Mouse (Mus musculus) heart, adult 18-20 months (tissue): ENCODE data around the gene Agtpbp1. TPM values are rescaled to one million over a fixed set of nuclear protein-coding genes. Genes with fewer than 3 reads are reported as not detected.

Experiments used
- DNase-seq, 2 experiments: peaks; one replicate each; pipeline ENCODE4 v3.0.0; 2021 to 2022; ENCODE audit warnings: mixed read lengths in 1 of 2
- total RNA-seq, 2 experiments: library from RNA; stranded (reverse); gene quantifications; 2 replicates each; pipeline ENCODE4 v1.2.3; 2021

Gene Agtpbp1
- total RNA-seq, 2 experiments from 2014 or later, result 129 to 156 TPM

DNA sequence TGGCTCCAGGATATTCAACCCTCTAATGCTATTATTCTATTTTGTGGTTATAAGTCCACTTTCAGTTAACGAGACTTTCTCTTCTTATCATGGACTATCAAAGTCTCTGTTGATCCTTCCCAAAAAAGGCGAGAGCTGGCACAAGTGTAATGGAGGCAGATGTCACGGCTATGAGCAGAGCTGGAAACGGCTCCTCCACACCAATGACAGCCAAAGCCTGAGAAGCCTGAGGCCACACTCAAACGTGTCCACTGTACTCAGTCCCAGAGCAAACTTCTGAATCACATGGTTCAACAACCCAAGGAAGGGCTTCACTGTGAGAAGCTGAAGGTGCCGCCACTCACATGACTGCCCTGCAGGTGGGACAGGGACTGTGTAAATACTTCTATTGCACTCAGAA lies 51.7 kb downstream of the Agtpbp1 start:
- no peak for DNase-seq

DNA sequence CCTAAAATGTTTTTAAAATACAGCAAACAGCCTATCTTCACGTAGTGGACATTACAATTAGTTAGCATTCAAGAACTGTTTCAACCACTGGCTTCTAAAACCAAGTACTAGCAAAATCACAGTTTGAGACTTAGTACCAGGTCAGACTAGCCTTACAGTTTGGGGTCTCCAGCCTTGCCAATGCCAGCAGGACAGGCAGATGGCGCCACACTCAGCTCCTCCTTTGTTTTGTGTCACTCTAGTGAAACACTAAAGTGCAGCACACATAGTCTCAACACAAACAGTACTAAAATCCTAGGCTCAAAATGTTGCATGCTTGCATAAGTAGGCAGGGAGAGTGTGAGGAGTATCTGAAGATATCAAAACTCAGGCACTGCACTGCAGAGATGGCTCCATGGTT lies 53.8 kb downstream of the Agtpbp1 start:
- no peak for DNase-seq

DNA sequence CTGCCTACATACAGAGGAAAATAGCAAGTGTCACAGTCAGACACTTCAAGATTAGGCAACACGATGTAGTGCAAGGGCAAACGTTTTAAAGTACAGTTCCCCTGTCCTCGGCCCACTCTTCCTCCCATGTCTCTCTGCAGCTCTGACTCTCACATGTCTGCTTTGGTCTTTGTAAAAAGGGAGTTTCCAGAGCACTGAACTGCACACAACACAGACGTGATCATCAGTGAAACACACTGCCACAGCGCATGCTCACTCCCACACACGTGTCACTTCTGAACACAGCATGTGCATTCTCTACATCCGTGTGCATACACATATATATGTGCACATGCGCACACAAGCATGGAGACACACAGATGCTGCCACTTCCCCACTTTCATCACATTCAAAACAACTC lies 54.5 kb downstream of the Agtpbp1 start:
- no peak for DNase-seq

DNA sequence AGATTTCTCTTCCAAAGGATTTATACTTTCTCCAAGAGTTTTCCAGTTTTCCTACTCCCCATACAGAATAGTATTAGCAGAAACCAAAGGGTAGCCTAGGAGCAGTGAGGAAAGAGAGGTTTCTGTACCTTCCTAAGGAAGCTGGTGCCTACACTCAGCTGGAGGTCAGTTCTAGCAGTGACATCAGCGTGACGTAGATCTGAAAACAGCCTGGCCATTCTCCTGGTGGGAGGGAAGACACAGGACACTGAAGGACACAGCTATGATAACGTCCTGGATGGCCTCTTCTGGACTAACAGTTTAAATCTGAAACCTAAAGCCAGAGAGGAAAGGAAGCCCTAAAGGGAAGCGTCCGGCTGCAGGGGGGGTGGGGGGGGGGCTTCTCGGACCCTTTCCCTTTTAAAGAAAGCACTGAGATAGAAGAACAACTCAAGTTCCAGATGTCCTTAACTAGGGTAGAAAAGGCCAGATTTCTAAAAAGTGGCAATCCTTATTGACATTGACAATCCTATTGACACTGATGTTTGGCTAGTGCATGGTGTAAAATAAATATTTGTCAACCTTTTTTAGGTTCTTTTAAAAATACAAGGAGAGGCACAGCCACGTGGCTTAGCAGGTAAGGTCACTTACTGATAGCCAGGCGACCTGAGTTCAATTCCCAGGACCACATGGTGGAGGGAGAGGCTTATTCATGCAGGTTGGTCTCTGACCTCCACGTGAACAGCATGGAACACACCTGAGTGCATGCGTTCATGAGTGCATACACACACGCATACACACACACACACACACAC lies 63.6 kb downstream of the Agtpbp1 start:
- peak in 1 of 2 experiments; percentile 28 for DNase-seq

GRCm38 (mm10) chr13:59520834-59521233 lies 64.2 kb downstream of the Agtpbp1 start:
- DNase-seq, result no peak

DNA sequence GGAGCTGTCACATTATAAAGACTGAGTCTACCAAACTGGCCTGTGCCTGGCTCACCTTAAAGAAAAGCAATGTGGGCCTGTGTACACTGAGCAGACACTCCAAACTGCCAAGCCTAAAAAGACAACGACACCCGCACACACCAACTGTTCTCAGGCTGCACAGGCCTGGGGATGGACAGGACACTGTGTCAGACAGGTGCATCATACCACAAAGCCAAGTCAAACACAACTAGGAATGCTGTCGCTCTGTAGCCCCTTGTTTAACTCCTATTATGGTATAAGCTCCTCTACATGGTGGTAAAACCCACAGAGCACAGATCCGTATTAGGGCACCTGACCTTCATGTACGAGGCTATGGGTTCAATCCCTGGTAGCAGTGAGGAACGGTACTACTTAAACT lies 65.5 kb downstream of the Agtpbp1 start:
- DNase-seq, result no peak

GRCm38 (mm10) chr13:59518016-59518415 lies 67.0 kb downstream of the Agtpbp1 start:
- DNase-seq, result no peak

- DNase-seq, result peak; percentile 41 to 64
Measured at GRCm38 (mm10) chr13:59515074-59515473, 70.0 kb downstream of the Agtpbp1 start.

DNA sequence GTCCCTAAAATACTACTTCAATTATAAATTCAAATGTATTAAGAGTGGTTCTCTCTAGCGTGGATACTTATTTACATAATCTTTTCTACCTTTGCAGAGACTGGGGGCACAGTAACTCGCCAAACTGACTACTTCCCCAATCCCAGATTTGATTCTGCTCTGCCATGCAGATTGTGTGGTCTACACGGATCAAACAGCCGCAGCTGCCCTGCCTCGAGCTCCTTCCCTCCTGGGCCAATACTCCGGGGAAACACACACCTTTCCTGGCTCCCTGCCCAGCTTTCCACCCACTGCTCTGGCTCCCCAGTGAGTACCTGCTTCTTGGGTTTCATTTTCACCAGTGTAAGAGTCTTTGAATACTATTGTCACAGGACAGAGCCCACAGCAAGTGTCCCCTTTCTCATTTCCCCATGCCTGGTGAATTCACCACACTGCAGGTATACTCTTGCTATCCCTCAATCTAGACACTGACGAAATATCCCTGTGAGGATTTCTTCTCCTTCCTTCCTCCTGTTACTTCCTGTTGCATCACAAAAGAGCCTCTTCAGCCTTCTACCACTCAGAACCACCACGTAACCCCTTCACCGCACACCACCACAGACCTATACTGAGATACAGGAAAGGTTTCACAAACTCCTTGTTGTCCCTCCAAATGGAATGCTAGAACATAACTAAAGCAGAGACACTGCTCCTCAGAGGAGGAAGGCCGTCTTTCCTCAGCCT lies 75.2 kb downstream of the Agtpbp1 start:
- no peak for DNase-seq

- DNase-seq, result peak in 1 of 2 experiments; percentile 36
Measured at GRCm38 (mm10) chr13:59508584-59508983, 76.4 kb downstream of the Agtpbp1 start.

DNA sequence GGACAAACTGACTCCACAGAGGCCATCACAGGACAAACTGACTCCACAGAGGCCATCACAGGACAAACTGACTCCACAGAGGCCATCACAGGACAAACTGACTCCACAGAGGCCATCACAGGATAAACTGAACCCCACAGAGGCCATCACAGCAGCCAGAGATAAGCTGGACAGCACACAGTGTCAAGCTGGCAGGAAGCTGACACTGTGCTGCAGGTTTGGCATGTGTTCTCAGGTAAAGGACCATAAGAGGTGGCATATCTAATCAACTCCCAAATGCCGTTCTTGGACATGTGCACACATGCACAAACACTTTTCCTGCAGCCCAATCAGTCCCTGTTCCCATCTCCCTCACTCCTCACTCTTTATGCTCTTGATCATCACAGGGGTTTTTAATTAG lies 78.6 kb downstream of the Agtpbp1 start:
- DNase-seq, result peak in 1 of 2 experiments; percentile 61

DNA sequence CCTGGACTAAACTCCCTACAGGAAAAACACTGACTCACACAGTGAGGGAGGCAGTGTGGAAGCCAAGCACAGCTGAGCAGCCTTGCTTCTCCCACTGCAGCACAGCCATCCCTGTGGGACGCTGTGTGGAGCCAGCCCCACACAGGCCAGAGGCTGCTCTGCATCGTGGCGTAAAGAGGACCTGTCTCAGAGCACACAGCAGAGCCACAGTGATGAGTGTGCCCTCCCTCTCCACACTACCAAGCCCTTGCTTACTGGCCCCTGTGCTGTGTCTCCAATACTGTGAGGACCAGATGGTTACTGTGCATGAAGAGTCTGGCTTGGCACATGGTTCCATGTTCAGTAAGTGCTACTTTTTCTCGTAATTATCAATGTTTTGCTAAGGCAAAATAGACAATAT lies 79.2 kb downstream of the Agtpbp1 start:
- no peak for DNase-seq

DNA sequence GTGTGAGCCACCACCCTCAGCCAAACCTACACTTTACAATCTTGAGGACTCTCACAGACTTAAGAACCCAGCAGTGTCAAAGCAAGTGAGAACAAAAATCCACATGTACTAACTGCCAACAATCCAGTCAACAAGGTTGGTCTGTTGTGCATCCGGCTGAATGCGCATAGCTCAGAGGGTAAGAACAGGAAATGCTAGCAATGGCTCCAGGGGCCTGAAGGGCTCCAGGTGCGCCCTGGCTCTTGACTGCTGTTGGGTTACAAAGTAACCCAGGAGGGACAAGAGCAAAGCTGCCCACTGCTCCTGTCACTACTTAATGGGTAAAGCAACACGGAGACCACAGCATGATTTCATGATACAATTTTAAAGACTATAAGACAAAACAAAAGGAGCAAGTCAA lies 81.4 kb downstream of the Agtpbp1 start:
- DNase-seq, result no peak

- DNase-seq, result peak in 1 of 2 experiments; percentile 42
Measured at GRCm38 (mm10) chr13:59499831-59500230, 85.2 kb downstream of the Agtpbp1 start.

- DNase-seq, result peak; percentile 73 to 77
Measured at GRCm38 (mm10) chr13:59499374-59499773, 85.7 kb downstream of the Agtpbp1 start.

DNA sequence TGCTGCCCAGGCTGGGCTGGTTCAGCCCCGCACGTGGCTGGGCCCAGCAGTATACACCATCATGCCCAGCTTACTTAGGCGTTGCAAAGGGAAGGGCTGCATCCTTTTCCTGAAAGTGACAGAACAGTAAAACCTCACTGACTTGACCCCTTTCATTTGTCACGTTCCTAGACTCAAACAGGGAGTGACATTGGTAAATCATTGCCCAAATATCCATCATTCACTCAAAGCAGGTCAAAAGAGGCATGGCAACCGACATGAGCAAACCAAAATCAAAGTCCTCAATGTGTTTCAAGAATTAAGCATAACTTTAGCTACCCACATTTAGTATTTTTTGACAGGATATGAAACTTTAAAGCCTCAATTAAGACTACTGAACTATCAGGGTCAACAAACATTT lies 86.8 kb downstream of the Agtpbp1 start:
- DNase-seq, result no peak

DNA sequence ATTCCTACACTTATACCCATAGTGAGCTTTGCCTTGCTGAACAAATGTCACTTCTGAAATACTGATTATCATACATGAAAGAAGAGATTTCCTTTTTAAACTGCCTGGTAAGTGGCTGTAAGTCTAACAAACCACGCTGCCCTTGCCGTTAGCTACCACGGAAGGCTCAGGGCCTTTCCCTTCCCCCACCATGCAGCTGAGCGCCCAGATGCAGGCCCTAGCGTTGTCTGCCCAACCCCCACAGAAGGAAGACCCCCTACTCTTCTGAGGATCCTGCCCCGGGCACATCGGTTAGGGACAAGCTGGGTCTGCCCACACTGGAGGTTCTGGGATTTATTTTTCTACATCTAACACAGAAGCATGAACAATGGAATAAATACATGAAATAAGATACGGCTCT lies 89.2 kb downstream of the Agtpbp1 start:
- no peak for DNase-seq

- no peak for DNase-seq
Measured at GRCm38 (mm10) chr13:59494619-59495262, 90.3 kb downstream of the Agtpbp1 start.

GRCm38 (mm10) chr13:59490726-59491125 lies 94.3 kb downstream of the Agtpbp1 start:
- DNase-seq, result no peak

DNA sequence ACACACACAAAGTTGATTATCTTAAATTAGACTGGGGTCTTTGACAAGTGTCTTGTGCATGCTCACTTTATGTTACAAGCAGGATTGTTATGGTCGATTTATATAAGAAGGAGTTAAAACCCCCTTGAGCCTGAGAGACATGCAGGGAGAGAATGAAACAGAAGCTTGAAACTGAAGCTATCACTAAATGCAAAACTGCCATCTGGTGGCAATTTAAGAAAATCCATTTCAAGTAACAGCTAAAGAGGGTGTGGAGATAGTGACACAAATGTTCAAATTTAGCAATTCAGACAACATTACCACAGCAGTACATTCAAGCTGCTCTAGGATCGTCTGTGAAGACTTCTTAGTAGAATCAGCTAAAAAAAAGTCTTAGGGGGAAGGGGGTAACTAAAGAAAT lies 95.9 kb downstream of the Agtpbp1 start:
- no peak for DNase-seq

GRCm38 (mm10) chr13:59487287-59487686 lies 97.7 kb downstream of the Agtpbp1 start:
- no peak for DNase-seq

GRCm38 (mm10) chr13:59486243-59486642 lies 98.8 kb downstream of the Agtpbp1 start:
- no peak for DNase-seq

GRCm38 (mm10) chr13:59485456-59485855 lies 99.6 kb downstream of the Agtpbp1 start:
- DNase-seq, result no peak
